Comparison of ENCODE assay signal across 8 mouse cellular contexts in genomic region chr13:83571973-83572447, GRCm38 (mm10).
A peak's percentile ranks its signal among the peaks of the same experiment; 100 is the strongest.
DNase-seq lines count a peak whose midpoint lies in the region; ATAC-seq and TF ChIP-seq lines count a peak whose summit lies in the region.

No protein-coding gene starts in this region.

- H3K27me3 ChIP-seq in embryonic facial prominence, embryonic 15.5 days = no peaks in the 10 kb centered on the region
- H3K27me3 ChIP-seq in intestine, embryonic 15.5 days (replicated peaks) = no peaks in the 10 kb centered on the region
- H3K27me3 ChIP-seq in splenic B cell, adult 2 months (ENCODE audit: control insufficient read depth, insufficient read depth, low read length, poor library complexity, severe bottlenecking) = no peaks in the 10 kb centered on the region

- TF ChIP-seq CTCF in lung, adult 2 months (IDR thresholded peaks at IDR 0.05; ENCODE audit: insufficient read depth, low read length) = no peak

- TF ChIP-seq POLR2A in lung, adult 2 months (IDR thresholded peaks at IDR 0.05; ENCODE audit: borderline replicate concordance, extremely low read depth, low read depth, low read length) = no peak

- peak; percentile 71 for ATAC-seq in activated CD4-positive, CD25-positive, alpha-beta regulatory T cell, adult 4 months
- ATAC-seq in embryonic facial prominence, embryonic 15.5 days (ENCODE audit: insufficient number of reproducible peaks, low FRiP score, low TSS enrichment, low read depth) = peak; percentile 55; the same call in 1 of the 2 replicates
- peak; percentile 66 for ATAC-seq in intestine, embryonic 15.5 days

- WGBS in embryonic facial prominence, embryonic 15.5 days = 26% methylated on average over 7 of the region's 7 CpGs
- WGBS in intestine, embryonic 15.5 days = 35% methylated on average over 7 of the region's 7 CpGs
- WGBS in lung, adult 2 months = 19% methylated on average over 7 of the region's 7 CpGs

- peak overlapping the region; percentile 22 for H3K4me2 ChIP-seq in embryonic facial prominence, embryonic 15.5 days (replicated peaks)
- no peak overlapping the region for H3K4me2 ChIP-seq in intestine, embryonic 15.5 days (replicated peaks)

- H3K36me3 ChIP-seq in embryonic facial prominence, embryonic 15.5 days = no peaks in the 10 kb centered on the region
- H3K36me3 ChIP-seq in intestine, embryonic 15.5 days = no peaks in the 10 kb centered on the region
- H3K36me3 ChIP-seq in splenic B cell, adult 2 months (ENCODE audit: control insufficient read depth, insufficient read depth, low read length, poor library complexity, severe bottlenecking) = peaks cover 7% of the 10 kb centered on the region; the same call in 1 of the 2 replicates

- no peak overlapping the region for H3K4me3 ChIP-seq in embryonic facial prominence, embryonic 15.5 days (replicated peaks)
- H3K4me3 ChIP-seq in intestine, embryonic 15.5 days (replicated peaks) = no peak overlapping the region
- peak overlapping the region; percentile 14 for H3K4me3 ChIP-seq in lung, adult 2 months (replicated peaks; ENCODE audit: extremely low read depth, low read depth, low read length)

- H3K9me3 ChIP-seq in embryonic facial prominence, embryonic 15.5 days (replicated peaks) = no peaks in the 10 kb centered on the region
- no peaks in the 10 kb centered on the region for H3K9me3 ChIP-seq in intestine, embryonic 15.5 days

- peak; percentile 22 to 42 for DNase-seq in layer of hippocampus, postnatal 14 days (ENCODE audit: low spot score in 2 of 2)
- no peak for DNase-seq in layer of hippocampus, postnatal 25 days (ENCODE audit: extremely low spot score in 1 of 2, low spot score in 1 of 2)
- peak; percentile 22 for DNase-seq in lung, adult 2 months
- peak; percentile 97 for DNase-seq in splenic B cell, adult 2 months (ENCODE audit: low read depth, low spot score)
- no peak for DNase-seq in cerebellum, adult 11-12 months

- H3K9ac ChIP-seq in embryonic facial prominence, embryonic 15.5 days = no peak overlapping the region
- H3K9ac ChIP-seq in intestine, embryonic 15.5 days = no peak overlapping the region

- H3K27ac ChIP-seq in embryonic facial prominence, embryonic 15.5 days (replicated peaks) = peak overlapping the region; percentile 28; the same call in 1 of the 2 replicates
- H3K27ac ChIP-seq in intestine, embryonic 15.5 days = no peak overlapping the region

- peaks cover 21% of the 10 kb centered on the region for H3K4me1 ChIP-seq in embryonic facial prominence, embryonic 15.5 days
- H3K4me1 ChIP-seq in intestine, embryonic 15.5 days (replicated peaks) = no peaks in the 10 kb centered on the region
- peaks cover 9% of the 10 kb centered on the region for H3K4me1 ChIP-seq in lung, adult 2 months (ENCODE audit: control insufficient read depth, insufficient read depth, low read length)

Comparison
In these comparisons a context has a peak if more than half of its experiments do, and no peak if none do; other contexts are left out.
1. DNase-seq: peak in layer of hippocampus, postnatal 14 days (2 of 2), lung, adult 2 months (single experiment) and splenic B cell, adult 2 months (single experiment); none in layer of hippocampus, postnatal 25 days (0 of 2) and cerebellum, adult 11-12 months (single experiment).
2. Peak in every context shown above with its lines, with median percentiles within 50 percentile points of each other: ATAC-seq.